Mouse (Mus musculus): ENCODE results near the gene Cklf.

GRCm38 (mm10) chr8:104248276-104248675 lies 2.4 kb upstream of the Cklf start, which contains the start of gene Tk2:
- TF ChIP-seq POLR2A (IDR thresholded peaks at IDR 0.05; ENCODE audit: extremely low read depth, insufficient read depth, low read length) (peak; percentile 88), CTCF (IDR thresholded peaks at IDR 0.05; ENCODE audit: extremely low read depth, insufficient read depth, low read length) (no peak)

Data from cortical plate, adult 2 months (tissue).